8 mouse cellular contexts compared by ENCODE assay signal in the genomic region with DNA sequence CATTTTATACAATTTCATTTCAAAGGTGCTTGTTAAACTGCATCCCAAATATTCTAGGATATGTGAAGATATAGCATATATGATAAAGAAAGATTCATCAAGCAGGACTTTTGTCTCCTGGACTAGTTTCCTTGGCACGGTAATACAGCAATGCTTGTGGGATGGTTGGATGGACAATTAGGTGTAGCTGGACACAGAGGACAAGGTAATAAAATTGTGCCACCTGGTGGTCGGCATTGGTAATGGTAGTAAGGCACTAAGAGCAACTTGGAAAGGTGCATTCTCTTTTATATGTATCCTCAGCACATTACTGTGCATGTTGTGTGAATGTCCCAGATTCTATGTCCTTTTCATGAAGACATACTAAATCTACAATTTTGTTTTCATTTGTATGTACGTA. TPM values are rescaled to one million over a fixed set of nuclear protein-coding genes. Genes with fewer than 3 reads are reported as not detected.
DNase-seq lines count a peak whose midpoint lies in the region; ATAC-seq and TF ChIP-seq lines count a peak whose summit lies in the region.

No protein-coding gene starts in this region.

- peak; percentile 28 to 83 for DNase-seq in heart, adult 18-20 months
- peak; percentile 73 to 76 for DNase-seq in cerebellum, adult 18-20 months
- peak; percentile 81 for DNase-seq in forelimb bud, embryonic 11.5 days (ENCODE audit: low read depth, low spot score)
- DNase-seq in kidney, adult 2 months: peak; percentile 74
- DNase-seq in left cerebral cortex, postnatal 36 days (ENCODE audit: low spot score in 2 of 2): peak; percentile 41 to 71
- peak; percentile 26 to 78 for DNase-seq in spleen, postnatal 4 days (ENCODE audit: low spot score in 2 of 2)

- no peak overlapping the region for H3K4me3 ChIP-seq in heart, embryonic 11.5 days (ENCODE audit: low read depth, low read length)
- no peak overlapping the region for H3K4me3 ChIP-seq in kidney, adult 2 months (ENCODE audit: insufficient read depth, low read depth, low read length)
- no peak overlapping the region for H3K4me3 ChIP-seq in midbrain, embryonic 15.5 days

- no peak overlapping the region for H3K27ac ChIP-seq in heart, embryonic 11.5 days (ENCODE audit: low read depth, low read length)
- no peak overlapping the region for H3K27ac ChIP-seq in kidney, adult 2 months (ENCODE audit: insufficient read depth, low read depth, low read length)
- H3K27ac ChIP-seq in midbrain, embryonic 15.5 days: no peak overlapping the region

- H3K4me2 ChIP-seq in heart, embryonic 11.5 days: no peak overlapping the region
- H3K4me2 ChIP-seq in midbrain, embryonic 15.5 days: no peak overlapping the region

- peak; percentile 55 for TF ChIP-seq CTCF in kidney, adult 2 months (conservative IDR thresholded peaks at IDR 0.05; ENCODE audit: insufficient read depth, insufficient read length, low read depth, low read length)

- no peaks in the 10 kb centered on the region for H3K27me3 ChIP-seq in heart, embryonic 11.5 days (ENCODE audit: control insufficient read depth, insufficient read depth, low read length)
- H3K27me3 ChIP-seq in kidney, adult 2 months (replicated peaks; ENCODE audit: control insufficient read depth, insufficient read depth, low read length): no peaks in the 10 kb centered on the region
- H3K27me3 ChIP-seq in midbrain, embryonic 15.5 days (replicated peaks): no peaks in the 10 kb centered on the region

- no peak for TF ChIP-seq POLR2A in kidney, adult 2 months (IDR thresholded peaks at IDR 0.05; ENCODE audit: low read depth, low read length)

- no peak overlapping the region for H3K9ac ChIP-seq in heart, embryonic 11.5 days (ENCODE audit: low read depth, low read length)
- H3K9ac ChIP-seq in midbrain, embryonic 15.5 days: no peak overlapping the region

- WGBS in heart, embryonic 11.5 days (ENCODE audit: insufficient replicate concordance): 34% methylated on average over 3 of the region's 3 CpGs
- WGBS in kidney, adult 2 months: 29% methylated on average over 3 of the region's 3 CpGs
- 34% methylated on average over 3 of the region's 3 CpGs for WGBS in midbrain, embryonic 15.5 days

- H3K36me3 ChIP-seq in heart, embryonic 11.5 days (ENCODE audit: control insufficient read depth, insufficient read depth, low read length): no peaks in the 10 kb centered on the region
- H3K36me3 ChIP-seq in kidney, adult 2 months (ENCODE audit: control insufficient read depth, insufficient read depth, low read length): peaks cover 6% of the 10 kb centered on the region
- H3K36me3 ChIP-seq in midbrain, embryonic 15.5 days (replicated peaks): no peaks in the 10 kb centered on the region

- no peaks in the 10 kb centered on the region for H3K9me3 ChIP-seq in heart, embryonic 11.5 days (replicated peaks; ENCODE audit: control insufficient read depth, low read length)
- H3K9me3 ChIP-seq in midbrain, embryonic 15.5 days: no peaks in the 10 kb centered on the region

- intact Hi-C loops in left cerebral cortex, postnatal 36 days (cut with DNase I): loop anchor here (5.0 to 10.0 kb wide), 2 partner anchors 323 to 646 kb away; no protein-coding TSS in a partner anchor

- no peaks in the 10 kb centered on the region for H3K4me1 ChIP-seq in heart, embryonic 11.5 days (ENCODE audit: control insufficient read depth, insufficient read depth, low read length)
- no peaks in the 10 kb centered on the region for H3K4me1 ChIP-seq in kidney, adult 2 months (ENCODE audit: control insufficient read depth, insufficient read depth, low read length)
- no peaks in the 10 kb centered on the region for H3K4me1 ChIP-seq in midbrain, embryonic 15.5 days

- no peak for ATAC-seq in heart, embryonic 11.5 days (replicated peaks; ENCODE audit: insufficient number of reproducible peaks, low FRiP score, low TSS enrichment)
- peak; percentile 69; the same call in 1 of the 2 replicates for ATAC-seq in midbrain, embryonic 15.5 days (replicated peaks)

RNA-seq across cellular contexts. Expression of gene Dhrs9, which starts 47.9 kb away (rescaled TPM):
- under 1 TPM; 0.17 to 0.49 TPM for total RNA-seq in heart, adult 18-20 months (2021)
- not detected in 2 replicates for polyA plus RNA-seq in heart, embryonic 11.5 days (2014; fragmentation: Nextera tagmentation; extraction: Ambion mirVana)
- 0.15 and 0.20 TPM in 2 replicates for polyA plus RNA-seq in kidney, adult 2 months (2012; rRNA removed)
- under 1 TPM in 1 of 2 experiments, not detected in 1; 0.09 TPM for total RNA-seq in left cerebral cortex, postnatal 36 days (2021)
- polyA plus RNA-seq in midbrain, embryonic 15.5 days (2015; fragmentation: Nextera tagmentation; extraction: Ambion mirVana): not detected in 2 replicates
